Mouse (Mus musculus) brown adipose tissue, adult 24 weeks (tissue): ENCODE measurements around the gene Ppef2. TPM values are rescaled to one million over a fixed set of nuclear protein-coding genes. Genes with fewer than 3 reads are reported as not detected.

ENCODE experiments used
- polyA plus RNA-seq: library from polyadenylated mRNA; stranded (reverse); fragments of >200 nt; gene quantifications from 2 replicates; pipeline ENCODE4 v1.2.4, GENCODE M21; 2012; ENCODE audit not compliant: missing spikeins, insufficient read depth, insufficient read length

Ppef2 gene
- polyA plus RNA-seq, 1 experiment: 0.99 TPM

Other genes starting within 250 kb of the Ppef2 start
- gene Cdkl2, start 212.4 kb downstream of the Ppef2 start, polyA plus RNA-seq: 6.4 and 7.1 TPM in 2 replicates
- 59.2 and 82.6 TPM in 2 replicates for gene G3bp2, start 172.6 kb downstream of the Ppef2 start, polyA plus RNA-seq
- 36.8 and 41.5 TPM in 2 replicates for gene Uso1, start 118.3 kb downstream of the Ppef2 start, polyA plus RNA-seq
- not detected in 2 replicates for gene U90926, start 40.9 kb downstream of the Ppef2 start, polyA plus RNA-seq
- gene Naaa, start 21.9 kb upstream of the Ppef2 start, polyA plus RNA-seq: 18.1 and 22.8 TPM in 2 replicates
- 4.2 and 5.8 TPM in 2 replicates for gene Sdad1, start 54.2 kb upstream of the Ppef2 start, polyA plus RNA-seq
- 15.5 and 47.1 TPM in 2 replicates for gene Cxcl9, start 71.8 kb upstream of the Ppef2 start, polyA plus RNA-seq
- 163 and 220 TPM in 2 replicates for gene Art3, start 75.5 kb upstream of the Ppef2 start, polyA plus RNA-seq
- 2.7 TPM in 1 of 2 replicates, not detected in the other for gene Cxcl10, start 92.6 kb upstream of the Ppef2 start, polyA plus RNA-seq
- 20.3 and 20.9 TPM in 2 replicates for gene Nup54, start 178.9 kb upstream of the Ppef2 start, polyA plus RNA-seq